Mouse (Mus musculus) forebrain, embryonic 11.5 days (tissue): ENCODE measurements around the gene Gm3238. TPM values are rescaled to one million over a fixed set of nuclear protein-coding genes. Genes with fewer than 3 reads are reported as not detected.
"Not testable (repeated sequence)": the region's sequence is repeated elsewhere in the genome, so short reads cannot be mapped to it uniquely, and the experiment has no call there.

Source experiments
- ATAC-seq: fragments of 200-750 bp; cut with Nextera tagmentation; replicated peaks from 2 replicates; pipeline ENCODE4 v1.8.0; 2017; ENCODE audit warnings: moderate TSS enrichment; ENCODE audit not compliant: low FRiP score
- DNase-seq: peaks from one replicate; pipeline ENCODE4 v3.0.0-alpha.2; 2017; ENCODE audit warnings: low spot score
- H3K27ac ChIP-seq: fragments of 300-500 bp; sonication (generic); 2 replicates; pipeline ENCODE4 v1.5.1; 2014; ENCODE audit warnings: low read depth, low read length
- H3K27me3 ChIP-seq: fragments of 300-500 bp; sonication (generic); 2 replicates; pipeline ENCODE4 v1.6.1; 2014; ENCODE audit warnings: mild to moderate bottlenecking, low read length, mixed read lengths; ENCODE audit not compliant: control insufficient read depth, insufficient read depth
- H3K36me3 ChIP-seq: fragments of 300-500 bp; sonication (generic); 2 replicates; pipeline ENCODE4 v1.6.1; 2014; ENCODE audit warnings: mild to moderate bottlenecking, low read length, moderate library complexity, mixed read lengths; ENCODE audit not compliant: control insufficient read depth, insufficient read depth
- H3K4me1 ChIP-seq: fragments of 300-500 bp; sonication (generic); replicated peaks from 2 replicates; pipeline ENCODE4 v1.6.1; 2014; ENCODE audit warnings: low read length, mixed read lengths; ENCODE audit not compliant: control insufficient read depth, insufficient read depth
- H3K4me2 ChIP-seq: fragments of 300-500 bp; sonication (generic); 2 replicates; pipeline ENCODE4 v1.6.1; 2014; ENCODE audit warnings: low read depth, mild to moderate bottlenecking, low read length, moderate library complexity, mixed read lengths; ENCODE audit not compliant: severe bottlenecking
- H3K4me3 ChIP-seq: fragments of 300-500 bp; sonication (generic); 2 replicates; pipeline ENCODE4 v1.5.1; 2014; ENCODE audit warnings: low read depth, low read length
- H3K9ac ChIP-seq: fragments of 300-500 bp; sonication (generic); 2 replicates; pipeline ENCODE4 v1.6.1; 2014; ENCODE audit warnings: low read length
- H3K9me3 ChIP-seq: fragments of 300-500 bp; sonication (generic); 2 replicates; pipeline ENCODE4 v1.6.1; 2016; ENCODE audit warnings: low read length, mixed read lengths; ENCODE audit not compliant: control insufficient read depth
- WGBS: fragments of 180-500 bp; shearing (Covaris S2); extraction: QIAGEN DNeasy Blood & Tissue Kit; methylation state at CpG from one replicate; pipeline ENCODE4 v1.1.7; 2014; 5-methylcytosine and 5-hydroxymethylcytosine counted together
- polyA plus RNA-seq: library from polyadenylated mRNA; unstranded; fragments of >200 nt; fragmentation: Nextera tagmentation; extraction: Ambion mirVana; gene quantifications from 2 replicates; pipeline ENCODE4 v1.2.1, GENCODE M21; 2014

The Gm3238 gene
- polyA plus RNA-seq, 1 experiment from 2014 or later: not detected

DNA sequence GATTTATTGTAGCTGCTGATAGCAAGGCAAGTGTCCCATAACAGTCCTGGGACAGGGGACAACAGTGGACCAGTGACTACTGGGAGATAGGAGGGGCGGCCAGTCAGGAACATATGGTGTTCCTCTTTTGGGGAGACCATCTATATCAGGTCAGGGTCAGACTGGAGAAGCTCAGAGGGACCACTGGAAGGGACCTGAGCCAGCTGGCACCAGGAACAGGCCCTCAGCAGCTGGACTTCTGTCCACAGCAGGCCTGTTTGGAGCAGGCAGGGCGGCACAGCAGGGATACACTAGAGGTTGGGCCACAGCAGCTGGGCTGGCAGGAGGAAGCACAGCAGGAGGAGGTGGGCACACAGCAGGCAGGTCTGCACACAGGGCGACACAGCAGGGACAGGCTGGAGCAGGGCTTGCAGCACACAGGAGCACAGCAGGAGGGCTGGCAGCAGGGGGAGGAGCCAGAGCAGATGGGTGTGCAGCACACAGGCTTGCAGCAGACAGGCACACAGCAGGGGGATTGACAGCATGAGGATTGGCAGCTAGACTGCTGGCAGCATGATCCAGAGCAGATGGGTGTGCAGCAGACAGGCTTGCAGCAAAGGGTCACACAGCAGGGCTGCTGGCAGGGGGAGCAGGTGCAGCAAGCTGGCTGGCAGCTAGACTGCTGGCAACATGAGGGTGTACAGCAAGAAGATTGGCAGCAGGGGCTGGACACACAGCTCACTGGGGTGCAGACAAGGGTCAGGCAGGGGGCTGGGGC is 27.2 kb upstream of the Gm3238 start:
- not testable (repeated sequence) for H3K4me1 ChIP-seq, H3K36me3 ChIP-seq, ATAC-seq, H3K9ac ChIP-seq, H3K4me2 ChIP-seq, DNase-seq, H3K27me3 ChIP-seq, H3K9me3 ChIP-seq, H3K4me3 ChIP-seq
- WGBS: 28% methylated on average over 3 of the region's 3 CpGs
- peak overlapping the region; percentile 14 for H3K27ac ChIP-seq

DNA sequence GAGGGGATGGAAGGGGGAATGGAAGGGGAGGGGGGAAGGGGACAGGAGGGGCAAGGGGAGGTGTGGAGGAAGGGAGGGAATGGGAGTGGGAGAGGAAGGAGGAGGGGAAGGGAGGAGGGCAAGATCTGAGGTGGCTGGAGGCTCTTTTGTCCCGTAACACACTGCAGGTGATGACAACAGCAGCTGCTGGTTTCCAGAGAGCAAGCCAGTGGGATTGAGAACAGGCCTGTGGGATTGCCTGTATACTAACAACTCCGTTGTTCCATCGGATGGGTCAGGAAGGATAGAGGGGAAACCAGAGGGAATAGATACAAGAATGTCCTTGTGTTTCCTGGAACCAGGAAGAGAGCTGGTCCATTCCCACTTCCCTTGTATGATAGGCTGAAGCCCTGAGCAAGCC is 26.6 kb upstream of the Gm3238 start:
- no peaks in the 10 kb centered on the region for H3K9me3 ChIP-seq
- H3K9ac ChIP-seq: no peak overlapping the region
- H3K36me3 ChIP-seq: no peaks in the 10 kb centered on the region
- no peak overlapping the region for H3K4me2 ChIP-seq
- no peak overlapping the region for H3K4me3 ChIP-seq
- no peak for DNase-seq
- H3K4me1 ChIP-seq: no peaks in the 10 kb centered on the region
- H3K27me3 ChIP-seq: no peaks in the 10 kb centered on the region
- 15% methylated on average over 3 of the region's 3 CpGs for WGBS
- peak overlapping the region; percentile 14; the same call in 1 of the 2 replicates for H3K27ac ChIP-seq
- ATAC-seq: no peak

DNA sequence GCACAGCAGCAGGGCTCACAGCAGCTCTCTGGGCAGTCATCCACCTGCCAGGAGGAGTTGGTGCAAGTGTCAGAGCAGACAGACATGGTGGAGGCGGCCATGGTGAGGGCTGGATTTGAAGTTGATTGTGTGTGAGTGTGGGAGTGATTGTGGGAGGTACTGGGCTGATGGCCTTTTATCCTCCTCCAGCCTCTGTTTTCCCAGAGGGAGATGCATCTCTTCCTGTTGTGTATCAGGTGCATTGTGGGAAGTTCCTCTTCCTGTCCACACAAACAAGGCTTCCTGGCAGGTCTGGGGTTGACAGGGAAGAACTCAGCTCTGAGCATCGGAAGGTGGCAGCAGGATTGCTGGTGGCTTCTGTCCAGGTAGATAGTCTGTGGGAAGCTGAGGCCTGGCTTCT is 23.9 kb upstream of the Gm3238 start, which contains the start of gene Gm9639:
Gm9639 (minus strand) TSS at position 101 of the 400 bp plus-strand sequence.
- Histone ChIP-seq H3K27ac (no peak within 1 kb of the TSS), H3K4me3 (no peak within 1 kb of the TSS), H3K27me3 (no peaks in the 10 kb centered on the region), H3K9ac (no peak within 1 kb of the TSS), H3K36me3 (no peaks in the 10 kb centered on the region), H3K4me2 (no peak within 1 kb of the TSS), H3K4me1 (no peaks in the 10 kb centered on the region), H3K9me3 (no peaks in the 10 kb centered on the region)
- ATAC-seq: no peak
- WGBS: 63% methylated on average over 2 of the region's 2 CpGs
- DNase-seq: no peak

DNA sequence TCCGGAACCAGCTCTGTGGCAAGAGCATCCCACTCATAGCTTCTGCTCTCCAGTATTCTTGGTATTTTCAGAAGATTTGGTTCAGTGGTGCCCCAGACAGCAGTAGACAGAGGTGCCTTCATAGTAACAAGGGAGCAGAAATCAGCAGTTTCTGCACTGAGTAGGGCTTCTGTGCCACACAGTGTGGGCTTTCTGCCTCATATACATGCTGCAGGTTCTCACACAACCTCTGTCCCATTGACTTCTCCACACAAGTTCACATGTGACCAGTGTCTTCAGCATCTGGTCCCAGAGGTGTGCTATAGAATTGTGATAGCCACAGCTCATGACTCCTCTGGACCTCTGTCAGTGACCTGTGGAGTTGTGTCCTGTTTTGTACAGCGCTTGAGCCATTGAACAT is 17.5 kb upstream of the Gm3238 start:
- Histone ChIP-seq H3K27ac (no peak overlapping the region), H3K9me3 (no peaks in the 10 kb centered on the region), H3K4me2 (no peak overlapping the region), H3K27me3 (no peaks in the 10 kb centered on the region), H3K4me3 (no peak overlapping the region), H3K9ac (no peak overlapping the region), H3K36me3 (no peaks in the 10 kb centered on the region), H3K4me1 (no peaks in the 10 kb centered on the region)
- DNase-seq (no peak), ATAC-seq (no peak)
- 83% methylated on average over 2 of the region's 2 CpGs for WGBS

DNA sequence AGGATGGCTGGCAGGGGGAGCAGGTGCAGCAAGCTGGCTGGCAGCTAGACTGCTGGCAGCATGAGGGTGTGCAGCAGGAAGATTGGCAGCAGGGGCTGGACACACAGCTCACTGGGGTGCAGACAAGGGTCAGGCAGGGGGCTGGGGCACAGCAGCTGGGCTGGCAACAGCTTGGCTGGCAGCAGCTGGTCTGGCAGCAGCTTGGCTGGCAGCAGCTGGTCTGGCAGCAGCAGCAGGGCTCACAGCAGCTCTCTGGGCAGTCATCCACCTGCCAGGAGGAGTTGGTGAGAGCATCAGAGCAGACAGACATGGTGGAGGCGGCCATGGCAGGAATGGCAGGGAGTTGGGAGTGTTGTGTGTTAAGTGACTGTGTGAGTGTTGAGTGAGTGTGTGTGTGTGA is 16.8 kb upstream of the Gm3238 start, which contains the start of gene Gm7137:
Gm7137 (minus strand) TSS at position 325 of the 400 bp plus-strand sequence.
- not testable (repeated sequence) for DNase-seq, ATAC-seq, H3K9me3 ChIP-seq, H3K27ac ChIP-seq, H3K9ac ChIP-seq, H3K27me3 ChIP-seq, H3K4me1 ChIP-seq, H3K4me2 ChIP-seq, H3K36me3 ChIP-seq, H3K4me3 ChIP-seq
- 75% methylated on average over 1 of the region's 1 CpGs for WGBS

DNA sequence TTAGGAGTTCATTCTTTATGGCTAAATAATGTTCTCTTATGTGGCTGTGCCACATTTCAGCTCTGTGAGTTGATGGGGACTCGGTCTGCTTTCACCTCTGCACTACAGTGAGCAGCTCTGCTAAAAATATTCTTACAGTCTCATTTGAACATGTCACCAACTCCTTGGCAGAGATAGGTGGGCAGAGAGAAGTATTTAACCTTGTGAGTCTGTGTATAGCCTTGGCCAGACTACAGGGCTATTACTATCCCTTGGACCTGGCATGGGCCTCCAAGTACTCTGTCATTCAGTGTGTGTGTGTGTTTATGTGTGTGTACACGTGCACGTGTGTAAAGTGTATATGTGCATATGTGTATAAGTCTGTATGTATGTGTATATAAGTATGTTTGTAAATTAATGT is 12.3 kb upstream of the Gm3238 start:
- not testable (repeated sequence) for DNase-seq, H3K4me1 ChIP-seq, H3K9me3 ChIP-seq, H3K27ac ChIP-seq, H3K4me3 ChIP-seq, H3K4me2 ChIP-seq, H3K27me3 ChIP-seq, H3K36me3 ChIP-seq, H3K9ac ChIP-seq, ATAC-seq
- 83% methylated on average over 1 of the region's 3 CpGs for WGBS

DNA sequence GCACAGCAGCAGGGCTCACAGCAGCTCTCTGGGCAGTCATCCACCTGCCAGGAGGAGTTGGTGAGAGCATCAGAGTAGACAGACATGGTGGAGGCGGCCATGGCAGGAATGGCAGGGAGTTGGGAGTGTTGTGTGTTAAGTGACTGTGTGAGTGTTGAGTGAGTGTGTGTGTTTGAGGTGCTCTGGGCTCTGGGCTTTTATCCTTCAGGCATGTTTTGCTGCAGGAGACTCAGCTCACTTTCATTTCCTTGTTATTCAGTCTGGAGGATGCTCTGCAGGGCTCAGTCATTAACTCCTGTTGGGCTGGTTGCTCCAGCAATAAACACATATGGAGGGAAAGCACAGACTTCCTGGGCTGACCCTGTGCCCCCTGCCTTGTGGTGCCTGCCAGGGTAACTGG is 11.3 kb upstream of the Gm3238 start, which contains the start of gene Gm3250:
Gm3250 (minus strand) TSS at position 101 of the 400 bp plus-strand sequence.
- not testable (repeated sequence) for H3K9me3 ChIP-seq, H3K4me1 ChIP-seq, DNase-seq, H3K27me3 ChIP-seq, H3K9ac ChIP-seq, H3K4me3 ChIP-seq, H3K36me3 ChIP-seq, H3K4me2 ChIP-seq, ATAC-seq, H3K27ac ChIP-seq
- WGBS: 67% methylated on average over 1 of the region's 1 CpGs

DNA sequence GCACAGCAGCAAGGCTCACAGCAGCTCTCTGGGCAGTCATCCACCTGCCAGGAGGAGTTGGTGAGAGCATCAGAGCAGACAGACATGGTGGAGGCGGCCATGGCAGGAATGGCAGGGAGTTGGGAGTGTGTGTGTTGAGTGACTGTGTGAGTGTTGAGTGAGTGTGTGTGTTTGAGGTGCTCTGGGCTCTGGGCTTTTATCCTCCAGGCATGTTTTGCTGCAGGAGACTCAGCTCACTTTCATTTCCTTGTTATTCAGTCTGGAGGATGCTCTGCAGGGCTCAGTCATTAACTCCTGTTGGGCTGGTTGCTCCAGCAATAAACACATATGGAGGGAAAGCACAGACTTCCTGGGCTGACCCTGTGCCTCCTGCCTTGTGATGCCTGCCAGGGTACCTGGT is 5.7 kb upstream of the Gm3238 start, which contains the start of gene Gm7138:
Gm7138 (minus strand) TSS at position 101 of the 400 bp plus-strand sequence.
- H3K27me3 ChIP-seq: not testable (repeated sequence)

DNA sequence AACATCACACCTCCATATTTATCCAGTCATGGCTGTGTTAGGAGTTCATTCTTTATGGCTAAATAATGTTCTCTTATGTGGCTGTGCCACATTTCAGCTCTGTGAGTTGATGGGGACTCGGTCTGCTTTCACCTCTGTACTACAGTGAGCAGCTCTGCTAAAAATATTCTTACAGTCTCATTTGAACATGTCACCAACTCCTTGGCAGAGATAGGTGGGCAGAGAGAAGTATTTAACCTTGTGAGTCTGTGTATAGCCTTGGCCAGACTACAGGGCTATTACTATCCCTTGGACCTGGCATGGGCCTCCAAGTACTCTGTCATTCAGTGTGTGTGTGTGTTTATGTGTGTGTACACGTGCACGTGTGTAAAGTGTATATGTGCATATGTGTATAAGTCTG is 1.0 kb upstream of the Gm3238 start:
- not testable (repeated sequence) for H3K27ac ChIP-seq, ATAC-seq, DNase-seq, H3K4me2 ChIP-seq, H3K4me3 ChIP-seq, H3K36me3 ChIP-seq, H3K9ac ChIP-seq, H3K27me3 ChIP-seq, H3K9me3 ChIP-seq, H3K4me1 ChIP-seq
- whole genome bisulfite sequencing: 92% methylated on average over 2 of the region's 3 CpGs

More for the DNA sequence above, 5.7 kb upstream of the Gm3238 start, which contains the start of gene Gm7138:
- ATAC-seq, H3K4me3 ChIP-seq, DNase-seq, H3K4me1 ChIP-seq, H3K27ac ChIP-seq, H3K9me3 ChIP-seq, H3K9ac ChIP-seq, H3K36me3 ChIP-seq, H3K4me2 ChIP-seq: not testable (repeated sequence)
- WGBS: 55% methylated on average over 1 of the region's 1 CpGs
